Mouse (Mus musculus) intestine, embryonic 14.5 days (tissue): ENCODE results near the gene Prph2. TPM values are rescaled to one million over a fixed set of nuclear protein-coding genes. Genes with fewer than 3 reads are reported as not detected.
A peak's percentile ranks its signal among the peaks of the same experiment; 100 is the strongest.

Source experiments
- ATAC-seq: fragments of 200-750 bp; cut with Nextera tagmentation; replicated peaks from 2 replicates; pipeline ENCODE4 v1.8.0; 2017; ENCODE audit warnings: low read depth, moderate number of reproducible peaks, moderate TSS enrichment, moderate library complexity; ENCODE audit not compliant: low FRiP score, low TSS enrichment
- DNase-seq: peaks from one replicate; pipeline ENCODE4 v3.0.0-alpha.2; 2018; ENCODE audit warnings: low spot score
- H3K27ac ChIP-seq: fragments of 300-500 bp; sonication (generic); 2 replicates; pipeline ENCODE4 v1.5.1; 2014; ENCODE audit warnings: low read depth, mild to moderate bottlenecking, control low read depth
- H3K27me3 ChIP-seq: fragments of 300-500 bp; sonication (generic); replicated peaks from 2 replicates; pipeline ENCODE4 v1.6.1; 2014; ENCODE audit warnings: low read length, control low read depth; ENCODE audit not compliant: control insufficient read depth, insufficient read depth
- H3K36me3 ChIP-seq: fragments of 300-500 bp; sonication (generic); 2 replicates; pipeline ENCODE4 v1.6.1; 2014; ENCODE audit warnings: low read length, control low read depth; ENCODE audit not compliant: control insufficient read depth, insufficient read depth
- H3K4me1 ChIP-seq: fragments of 300-500 bp; sonication (generic); replicated peaks from 2 replicates; pipeline ENCODE4 v1.6.1; 2014; ENCODE audit warnings: low read length, control low read depth, mixed read lengths; ENCODE audit not compliant: control insufficient read depth, insufficient read depth
- H3K4me2 ChIP-seq: fragments of 300-500 bp; sonication (generic); 2 replicates; pipeline ENCODE4 v1.6.1; 2014; ENCODE audit warnings: low read length
- H3K4me3 ChIP-seq: fragments of 300-500 bp; sonication (generic); 2 replicates; pipeline ENCODE4 v1.5.1; 2014; ENCODE audit warnings: low read depth, low read length, control low read depth, mixed read lengths
- H3K9ac ChIP-seq: fragments of 300-500 bp; sonication (generic); 2 replicates; pipeline ENCODE4 v1.6.1; 2014; ENCODE audit warnings: mild to moderate bottlenecking, low read length
- H3K9me3 ChIP-seq: fragments of 300-500 bp; sonication (generic); 2 replicates; pipeline ENCODE4 v1.6.1; 2016; ENCODE audit warnings: low read length, control low read depth; ENCODE audit not compliant: control insufficient read depth
- WGBS: fragments of 180-500 bp; shearing (Covaris S2); extraction: QIAGEN DNeasy Blood & Tissue Kit; methylation state at CpG from one replicate; pipeline ENCODE4 v1.1.7; 2014; 5-methylcytosine and 5-hydroxymethylcytosine counted together
- polyA plus RNA-seq: library from polyadenylated mRNA; unstranded; fragments of >200 nt; fragmentation: Nextera tagmentation; extraction: Ambion mirVana; gene quantifications from 2 replicates; pipeline ENCODE4 v1.2.1, GENCODE M21; 2014

The Prph2 gene
- polyA plus RNA-seq, 1 experiment from 2014 or later = not detected

DNA sequence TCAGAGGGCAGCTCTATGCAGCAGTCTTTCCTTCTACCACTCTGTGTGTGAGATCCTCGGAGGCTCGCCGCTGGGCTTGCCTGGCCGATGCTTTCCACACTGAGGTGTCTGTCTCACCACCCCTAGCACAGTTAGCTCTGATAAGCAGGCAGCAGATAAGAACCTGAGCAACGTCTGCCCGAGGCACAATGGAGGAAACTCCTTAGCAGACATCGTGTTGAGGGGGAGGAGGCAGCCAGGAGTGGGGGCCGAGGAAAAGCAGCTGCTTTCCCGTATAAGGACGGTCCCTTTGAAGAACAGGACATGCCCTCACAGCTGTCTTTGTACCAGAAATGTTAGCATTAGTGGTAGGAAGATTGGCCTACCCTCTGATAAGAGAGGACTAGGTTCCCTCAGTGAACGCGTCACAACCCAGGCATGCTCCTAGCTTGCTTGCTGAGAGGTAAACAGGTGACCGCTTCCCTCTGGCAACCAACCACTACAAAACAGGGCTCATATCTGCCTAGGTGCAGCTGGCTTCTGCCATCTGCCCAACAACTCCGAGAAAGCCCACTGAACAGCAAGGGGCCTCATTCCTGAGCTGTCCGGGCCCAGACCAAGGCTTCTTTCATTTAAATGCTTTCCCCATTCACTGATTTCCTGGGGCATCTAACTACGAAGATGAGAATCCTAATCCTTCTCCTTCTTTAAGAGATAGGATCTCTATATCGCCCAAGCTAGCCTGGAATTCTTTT lies 24.2 kb upstream of the Prph2 start:
- 37% methylated on average over 17 of the region's 17 CpGs for WGBS
- no peaks in the 10 kb centered on the region for H3K9me3 ChIP-seq
- H3K4me3 ChIP-seq = no peak overlapping the region
- H3K9ac ChIP-seq = no peak overlapping the region; the same call in 1 of the 2 replicates
- peak overlapping the region; percentile 14 for H3K4me2 ChIP-seq
- ATAC-seq (no peak), DNase-seq (peak; percentile 58)
- no peaks in the 10 kb centered on the region for H3K36me3 ChIP-seq
- H3K27ac ChIP-seq = no peak overlapping the region
- peaks cover 16% of the 10 kb centered on the region for H3K4me1 ChIP-seq
- H3K27me3 ChIP-seq = no peaks in the 10 kb centered on the region

DNA sequence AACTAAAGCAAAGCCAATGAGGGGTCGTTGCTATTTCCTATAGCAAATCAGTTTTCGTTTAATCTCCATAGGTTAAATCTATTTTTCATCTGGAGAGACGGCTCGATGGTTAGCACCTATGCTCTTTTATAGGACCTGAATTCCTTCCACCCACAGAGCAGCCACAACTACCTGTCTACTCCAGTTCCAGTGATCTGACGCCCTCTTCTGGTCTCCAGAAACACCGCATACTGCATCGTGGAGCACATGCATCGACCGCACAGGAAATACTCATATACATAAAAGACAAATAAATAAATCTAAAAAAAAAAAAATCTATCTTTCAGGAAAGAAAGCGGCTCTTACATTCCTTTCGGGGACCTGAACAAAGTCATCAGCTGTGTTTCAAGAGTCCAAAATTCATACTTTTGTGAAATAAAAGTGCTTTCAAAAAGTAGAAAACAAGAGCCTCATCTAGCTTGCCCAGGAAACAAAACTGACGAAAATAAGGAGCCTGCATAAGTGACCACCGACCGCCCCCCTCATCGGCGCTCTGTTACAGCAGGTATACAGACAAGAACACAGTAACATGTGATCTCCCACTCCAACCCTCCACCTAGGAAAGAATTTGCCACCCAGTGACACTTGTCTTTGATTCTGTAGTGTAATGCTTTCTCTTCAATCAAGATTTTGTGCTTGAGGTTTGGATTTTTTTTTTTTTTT lies 21.6 kb upstream of the Prph2 start:
- H3K36me3 ChIP-seq = peaks cover 9% of the 10 kb centered on the region; the same call in 1 of the 2 replicates
- DNase-seq (peak; percentile 56), ATAC-seq (no peak)
- WGBS = 36% methylated on average over 16 of the region's 16 CpGs
- H3K4me3 ChIP-seq = peak overlapping the region; percentile 97
- peak overlapping the region; percentile 82 for H3K4me2 ChIP-seq
- H3K27me3 ChIP-seq = no peaks in the 10 kb centered on the region
- H3K9ac ChIP-seq = peak overlapping the region; percentile 63
- H3K27ac ChIP-seq = peak overlapping the region; percentile 97
- no peaks in the 10 kb centered on the region for H3K9me3 ChIP-seq
- H3K4me1 ChIP-seq = peaks cover 34% of the 10 kb centered on the region

DNA sequence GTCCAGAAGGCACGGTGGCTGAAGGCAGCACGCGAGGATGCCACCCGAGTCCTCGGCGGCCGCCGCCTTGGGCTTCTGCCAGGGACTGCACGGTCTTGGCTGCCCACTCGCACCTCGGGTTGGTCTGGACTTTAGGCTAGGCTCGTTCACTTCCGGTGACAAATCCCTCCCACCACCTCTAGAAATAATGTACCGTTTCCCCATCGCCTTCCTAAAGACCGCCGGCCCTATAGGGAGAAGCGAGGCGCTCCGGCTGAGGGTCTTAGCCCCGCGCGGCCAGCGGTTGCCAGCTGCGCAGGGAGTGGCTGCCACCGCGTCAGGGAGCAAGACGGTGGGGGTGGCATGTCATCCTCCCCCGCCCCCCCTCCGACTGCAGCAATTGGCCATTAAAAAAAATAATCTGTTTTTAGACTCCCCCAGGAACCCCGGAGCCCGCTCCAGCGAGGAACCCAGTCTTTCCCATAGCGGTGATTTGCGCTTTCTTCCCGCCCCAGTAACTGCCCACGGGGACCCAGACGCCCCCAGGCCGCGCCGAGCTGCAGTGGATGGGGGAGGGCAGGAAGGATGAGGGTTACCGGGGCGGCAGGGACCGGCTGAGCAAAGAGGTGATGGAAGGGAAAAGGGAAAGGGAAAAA lies 20.7 kb upstream of the Prph2 start:
- ATAC-seq = peak; percentile 49

DNA sequence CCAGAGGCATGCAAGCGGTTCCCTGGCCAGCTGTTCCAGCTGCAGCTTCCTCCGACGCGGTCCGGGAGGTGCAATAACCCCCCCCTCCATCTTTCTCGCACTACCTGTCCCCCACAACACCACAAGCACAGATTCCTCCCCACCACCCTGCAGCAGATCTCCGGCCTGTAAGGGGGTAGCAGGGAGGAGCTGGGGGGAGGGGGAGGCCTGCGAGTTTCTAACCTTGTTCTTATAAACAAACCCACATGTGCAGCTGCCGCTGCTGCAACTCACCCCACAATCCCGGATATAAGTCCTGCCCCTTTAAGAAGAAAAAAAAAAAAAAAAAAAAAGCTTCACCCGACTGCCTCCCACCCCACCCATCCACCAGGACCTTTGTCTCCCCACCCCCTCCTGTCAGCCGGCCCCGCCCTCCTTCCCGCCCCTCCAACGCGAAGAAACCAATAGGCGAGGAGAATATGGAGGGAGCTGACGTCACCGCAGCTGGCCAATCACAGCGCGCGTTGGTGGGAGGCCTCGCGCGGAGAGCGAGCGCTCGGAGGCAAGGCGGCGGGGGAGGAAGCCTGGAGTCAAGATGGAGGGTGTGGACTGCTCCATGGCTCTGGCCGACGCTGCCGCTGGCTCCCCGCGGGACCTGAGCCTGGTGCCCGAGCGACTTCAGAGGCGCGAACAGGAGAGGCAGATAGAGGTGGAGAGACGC lies 20.0 kb upstream of the Prph2 start, which contains the start of gene Tbcc:
Gene Tbcc, plus strand, starts transcription at position 569 of the 700 bp plus-strand sequence.
- WGBS = under 1% methylated on average over 40 of the region's 40 CpGs
- Histone ChIP-seq H3K36me3 (peaks cover 9% of the 10 kb centered on the region; the same call in 1 of the 2 replicates), H3K9ac (peak within 1 kb of the TSS; percentile 80), H3K9me3 (no peaks in the 10 kb centered on the region), H3K27ac (peak within 1 kb of the TSS; percentile 97), H3K4me3 (peak within 1 kb of the TSS; percentile 97), H3K27me3 (no peaks in the 10 kb centered on the region), H3K4me2 (peak within 1 kb of the TSS; percentile 99), H3K4me1 (peaks cover 33% of the 10 kb centered on the region)
- DNase-seq = peak; percentile 97
- ATAC-seq = peak; percentile 92

More for the DNA sequence above, 20.7 kb upstream of the Prph2 start:
- Histone ChIP-seq H3K27ac (peak overlapping the region; percentile 97), H3K4me2 (peak overlapping the region; percentile 82), H3K9ac (peak overlapping the region; percentile 63), H3K4me1 (peaks cover 34% of the 10 kb centered on the region), H3K27me3 (no peaks in the 10 kb centered on the region), H3K9me3 (no peaks in the 10 kb centered on the region), H3K36me3 (peaks cover 9% of the 10 kb centered on the region; the same call in 1 of the 2 replicates), H3K4me3 (peak overlapping the region; percentile 97)
- under 1% methylated on average over 44 of the region's 44 CpGs for WGBS
- DNase-seq = peak; percentile 91

DNA sequence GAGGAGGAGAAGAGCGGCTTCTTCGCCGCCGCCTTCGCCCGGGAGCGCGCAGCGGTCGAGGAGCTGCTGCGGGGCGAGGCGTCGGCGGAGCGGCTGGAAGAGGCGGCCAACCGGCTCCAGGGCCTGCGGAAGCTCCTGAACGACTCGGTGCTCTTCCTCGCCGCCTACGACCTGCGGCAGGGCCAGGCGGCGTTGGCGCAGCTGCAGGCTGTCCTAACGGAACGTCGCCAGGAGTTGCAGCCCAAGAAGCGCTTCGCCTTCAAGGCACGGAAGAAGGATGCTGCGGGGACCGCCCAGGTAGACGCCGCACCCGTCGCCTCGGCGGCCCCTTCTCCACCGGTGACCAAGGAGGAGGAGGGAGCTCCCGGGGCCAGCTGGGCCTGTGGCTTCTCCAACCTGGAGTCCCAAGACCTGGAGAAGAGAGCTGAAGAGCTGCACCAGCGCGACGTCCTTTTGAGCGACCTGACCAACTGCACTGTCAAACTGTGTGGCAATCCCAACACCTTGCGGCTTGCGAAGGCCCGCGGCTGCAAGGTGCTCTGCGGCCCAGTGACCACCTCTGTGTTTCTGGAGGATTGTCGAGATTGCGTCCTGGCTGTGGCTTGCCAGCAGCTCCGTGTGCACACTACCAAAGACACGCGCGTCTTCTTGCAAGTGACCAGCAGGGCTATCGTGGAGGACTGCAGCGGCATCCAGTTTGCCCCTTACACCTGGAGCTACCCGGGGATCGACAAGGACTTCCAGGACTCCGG lies 19.2 kb upstream of the Prph2 start:
- Histone ChIP-seq H3K36me3 (peaks cover 9% of the 10 kb centered on the region; the same call in 1 of the 2 replicates), H3K9ac (peak overlapping the region; percentile 80), H3K27ac (peak overlapping the region; percentile 87), H3K4me2 (peak overlapping the region; percentile 99), H3K4me1 (peaks cover 25% of the 10 kb centered on the region), H3K4me3 (peak overlapping the region; percentile 97), H3K9me3 (no peaks in the 10 kb centered on the region), H3K27me3 (no peaks in the 10 kb centered on the region)
- ATAC-seq = no peak; the same call in 1 of the 2 replicates
- peak; percentile 62 for DNase-seq
- 2% methylated on average over 64 of the region's 64 CpGs for WGBS

DNA sequence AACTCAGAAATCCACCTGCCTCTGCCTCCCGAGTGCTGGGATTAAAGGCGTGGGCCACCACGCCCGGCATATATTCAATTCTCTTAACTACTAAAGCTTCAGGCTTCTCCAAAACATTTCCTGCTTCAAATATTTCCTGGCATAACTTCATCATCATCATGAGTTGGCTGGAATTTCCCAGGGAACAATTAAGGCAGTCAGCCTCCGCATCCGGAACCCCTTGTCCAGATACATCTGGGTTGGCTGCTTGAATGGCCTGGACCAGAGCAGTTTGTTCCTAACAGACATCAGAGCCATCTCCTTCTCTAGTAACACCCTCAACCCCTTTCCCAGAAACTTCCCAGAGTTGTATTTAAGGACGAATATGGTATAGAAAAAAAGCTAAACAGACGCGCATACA lies 14.8 kb upstream of the Prph2 start:
- DNase-seq (no peak), ATAC-seq (no peak)
- no peaks in the 10 kb centered on the region for H3K27me3 ChIP-seq
- peaks cover 27% of the 10 kb centered on the region for H3K4me1 ChIP-seq
- no peak overlapping the region for H3K9ac ChIP-seq
- WGBS = 92% methylated on average over 9 of the region's 9 CpGs
- H3K9me3 ChIP-seq = no peaks in the 10 kb centered on the region
- no peak overlapping the region for H3K4me3 ChIP-seq
- H3K36me3 ChIP-seq = peaks cover 9% of the 10 kb centered on the region; the same call in 1 of the 2 replicates
- no peak overlapping the region for H3K27ac ChIP-seq
- H3K4me2 ChIP-seq = no peak overlapping the region

DNA sequence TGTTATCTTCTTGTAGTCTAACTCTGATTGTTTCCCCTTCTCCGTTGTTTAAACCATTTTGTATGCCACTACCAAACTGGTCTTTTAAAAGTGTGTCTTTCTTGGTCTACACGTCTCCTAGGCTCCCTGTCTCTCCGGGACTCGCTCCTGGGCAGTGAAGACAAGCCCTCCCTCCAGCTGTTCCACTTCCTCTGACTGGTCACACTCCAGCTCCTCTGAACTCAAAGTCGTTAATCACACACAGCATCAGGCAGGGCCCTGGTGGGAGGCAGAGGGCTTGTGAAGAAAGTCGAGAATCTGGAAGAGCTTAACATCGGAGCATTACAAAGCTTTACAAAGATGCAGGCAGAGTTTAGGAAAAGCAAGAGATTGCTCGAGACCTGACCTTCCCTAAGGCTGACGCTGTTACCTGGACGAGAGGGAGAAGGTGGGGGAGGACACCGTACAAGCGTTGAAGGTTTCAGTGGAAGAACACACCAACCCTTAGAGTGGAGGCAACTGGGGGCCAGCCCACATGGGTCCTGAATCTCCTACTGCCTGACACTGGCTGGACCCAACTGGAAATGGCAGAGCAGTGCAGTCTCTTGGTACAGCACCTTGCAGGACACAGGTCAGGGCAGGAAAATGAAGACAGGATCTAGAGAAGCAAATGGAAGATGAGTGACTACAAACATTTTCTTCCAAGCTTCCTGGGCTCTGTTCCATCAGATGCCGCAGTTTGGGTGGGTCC lies 12.9 kb upstream of the Prph2 start:
- H3K36me3 ChIP-seq = peaks cover 6% of the 10 kb centered on the region; the same call in 1 of the 2 replicates
- H3K27me3 ChIP-seq = no peaks in the 10 kb centered on the region
- no peaks in the 10 kb centered on the region for H3K9me3 ChIP-seq
- ATAC-seq (no peak), DNase-seq (no peak)
- H3K4me2 ChIP-seq = no peak overlapping the region; the same call in 1 of the 2 replicates
- no peak overlapping the region for H3K9ac ChIP-seq
- H3K4me1 ChIP-seq = peaks cover 16% of the 10 kb centered on the region
- 35% methylated on average over 13 of the region's 13 CpGs for WGBS
- H3K27ac ChIP-seq = no peak overlapping the region
- no peak overlapping the region for H3K4me3 ChIP-seq
